In the genomic region with DNA sequence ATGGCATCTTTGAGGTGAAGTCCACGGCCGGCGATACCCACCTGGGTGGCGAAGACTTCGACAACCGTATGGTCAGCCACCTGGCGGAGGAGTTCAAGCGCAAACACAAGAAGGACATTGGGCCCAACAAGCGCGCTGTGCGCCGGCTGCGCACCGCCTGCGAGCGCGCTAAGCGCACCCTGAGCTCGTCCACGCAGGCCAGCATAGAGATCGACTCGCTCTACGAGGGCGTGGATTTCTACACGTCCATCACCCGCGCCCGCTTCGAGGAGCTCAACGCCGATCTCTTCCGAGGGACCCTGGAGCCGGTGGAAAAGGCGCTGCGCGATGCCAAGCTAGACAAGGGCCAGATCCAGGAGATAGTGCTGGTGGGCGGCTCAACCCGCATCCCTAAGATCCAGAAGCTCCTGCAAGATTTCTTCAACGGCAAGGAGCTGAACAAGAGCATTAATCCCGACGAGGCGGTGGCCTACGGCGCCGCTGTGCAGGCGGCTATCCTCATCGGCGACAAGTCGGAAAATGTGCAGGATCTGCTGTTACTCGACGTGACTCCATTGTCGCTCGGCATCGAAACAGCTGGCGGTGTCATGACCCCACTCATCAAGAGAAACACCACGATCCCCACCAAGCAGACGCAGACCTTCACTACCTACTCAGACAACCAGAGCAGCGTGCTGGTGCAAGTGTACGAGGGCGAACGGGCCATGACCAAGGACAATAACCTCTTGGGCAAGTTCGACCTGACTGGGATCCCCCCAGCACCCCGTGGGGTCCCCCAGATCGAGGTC, we compare ENCODE assay signal across 8 mouse cellular contexts. TPM values are rescaled to one million over a fixed set of nuclear protein-coding genes. Genes with fewer than 3 reads are reported as not detected.
A peak's percentile ranks its signal among the peaks of the same experiment; 100 is the strongest.
DNase-seq lines count a peak whose midpoint lies in the region; ATAC-seq lines count a peak whose summit lies in the region.

No protein-coding gene starts in this region.

- H3K4me1 ChIP-seq in embryonic facial prominence, embryonic 14.5 days (ENCODE audit: control insufficient read depth, insufficient read depth, low read length), result peaks cover 20% of the 10 kb centered on the region
- H3K4me1 ChIP-seq in hindbrain, embryonic 10.5 days (replicated peaks), result peaks cover 31% of the 10 kb centered on the region

- peaks cover 44% of the 10 kb centered on the region for H3K27me3 ChIP-seq in embryonic facial prominence, embryonic 14.5 days (replicated peaks; ENCODE audit: control insufficient read depth, insufficient read depth, low read length)
- peaks cover 71% of the 10 kb centered on the region for H3K27me3 ChIP-seq in hindbrain, embryonic 10.5 days (ENCODE audit: insufficient read depth, poor library complexity, severe bottlenecking)

- peak; percentile 35 to 57 for DNase-seq in B cell, adult 2 months
- peak; percentile 13 for DNase-seq in T-cell, adult 2 months (ENCODE audit: low spot score)
- peak; percentile 26 for DNase-seq in embryonic facial prominence, embryonic 14.5 days (ENCODE audit: low spot score)
- DNase-seq in hindbrain, embryonic 10.5 days (ENCODE audit: low spot score), result peak; percentile 55
- DNase-seq in layer of hippocampus, postnatal 36 days, result peak; percentile 34 to 42
- peak; percentile 22 for DNase-seq in mesoderm, embryonic 11.5 days (ENCODE audit: low read depth, low spot score)
- peak; percentile 36 for DNase-seq in right cerebral cortex, postnatal 4 days

- no peak overlapping the region for H3K27ac ChIP-seq in embryonic facial prominence, embryonic 14.5 days (replicated peaks; ENCODE audit: low read depth, low read length)
- H3K27ac ChIP-seq in hindbrain, embryonic 10.5 days, result peak overlapping the region; percentile 2; the same call in 1 of the 2 replicates

- no peaks in the 10 kb centered on the region for H3K36me3 ChIP-seq in embryonic facial prominence, embryonic 14.5 days (ENCODE audit: control insufficient read depth, insufficient read depth, low read length)
- no peaks in the 10 kb centered on the region for H3K36me3 ChIP-seq in hindbrain, embryonic 10.5 days

- H3K9me3 ChIP-seq in embryonic facial prominence, embryonic 14.5 days (ENCODE audit: control insufficient read depth, low read length), result no peaks in the 10 kb centered on the region
- H3K9me3 ChIP-seq in hindbrain, embryonic 10.5 days, result no peaks in the 10 kb centered on the region

- no peak for ATAC-seq in embryonic facial prominence, embryonic 14.5 days (ENCODE audit: low read depth)
- no peak for ATAC-seq in monocyte, adult 5-6 weeks (replicated peaks; ENCODE audit: insufficient number of reproducible peaks, low FRiP score, low TSS enrichment, poor library complexity, severe bottlenecking)

- no peak overlapping the region for H3K9ac ChIP-seq in embryonic facial prominence, embryonic 14.5 days (ENCODE audit: low read depth, low read length)

- H3K4me3 ChIP-seq in embryonic facial prominence, embryonic 14.5 days (ENCODE audit: low read depth, low read length), result peak overlapping the region; percentile 57
- peak overlapping the region; percentile 65 for H3K4me3 ChIP-seq in hindbrain, embryonic 10.5 days

- 3% methylated on average over 56 of the region's 64 CpGs for WGBS in embryonic facial prominence, embryonic 14.5 days
- 4% methylated on average over 64 of the region's 64 CpGs for WGBS in hindbrain, embryonic 10.5 days

- H3K4me2 ChIP-seq in embryonic facial prominence, embryonic 14.5 days (ENCODE audit: low read depth, low read length), result peak overlapping the region; percentile 77

RNA-seq across cellular contexts. Expression of a gene that starts 1.4 kb away (rescaled TPM):
- 8.2 and 10.9 TPM in 2 replicates for polyA plus RNA-seq in embryonic facial prominence, embryonic 14.5 days (2014; fragmentation: Nextera tagmentation; extraction: Ambion mirVana)
- 9.5 and 9.8 TPM in 2 replicates for polyA plus RNA-seq in hindbrain, embryonic 10.5 days (2016; fragmentation: Nextera tagmentation; extraction: Ambion mirVana)
- total RNA-seq in layer of hippocampus, postnatal 36 days (2021), result 100 to 1,000 TPM; 109 to 116 TPM
- 9.5 to 14.7 TPM (median 11.9 TPM) in 3 replicates for total RNA-seq in monocyte, adult 5-6 weeks (2017)

RNA-seq across cellular contexts. Expression of a gene that starts 12.0 kb away (rescaled TPM):
- 3.3 and 6.2 TPM in 2 replicates for polyA plus RNA-seq in embryonic facial prominence, embryonic 14.5 days (2014; fragmentation: Nextera tagmentation; extraction: Ambion mirVana)
- polyA plus RNA-seq in hindbrain, embryonic 10.5 days (2016; fragmentation: Nextera tagmentation; extraction: Ambion mirVana), result 1.1 and 1.5 TPM in 2 replicates
- total RNA-seq in layer of hippocampus, postnatal 36 days (2021), result 1 to 10 TPM; 1.7 to 1.8 TPM
- 1.9 TPM in 1 of 3 replicates, not detected in the others for total RNA-seq in monocyte, adult 5-6 weeks (2017)

RNA-seq across cellular contexts. Expression of a gene that starts 35.3 kb away (rescaled TPM):
- 9.5 and 9.8 TPM in 2 replicates for polyA plus RNA-seq in embryonic facial prominence, embryonic 14.5 days (2014; fragmentation: Nextera tagmentation; extraction: Ambion mirVana)
- polyA plus RNA-seq in hindbrain, embryonic 10.5 days (2016; fragmentation: Nextera tagmentation; extraction: Ambion mirVana), result 5.6 and 7.9 TPM in 2 replicates
- total RNA-seq in layer of hippocampus, postnatal 36 days (2021), result 1 to 10 TPM; 7.3 to 8.7 TPM
- 17.2 to 22.9 TPM (median 19.8 TPM) in 3 replicates for total RNA-seq in monocyte, adult 5-6 weeks (2017)

RNA-seq across cellular contexts. Expression of a gene that starts 36.0 kb away (rescaled TPM):
- 21.2 and 21.4 TPM in 2 replicates for polyA plus RNA-seq in embryonic facial prominence, embryonic 14.5 days (2014; fragmentation: Nextera tagmentation; extraction: Ambion mirVana)
- polyA plus RNA-seq in hindbrain, embryonic 10.5 days (2016; fragmentation: Nextera tagmentation; extraction: Ambion mirVana), result 16.5 and 17.9 TPM in 2 replicates
- total RNA-seq in layer of hippocampus, postnatal 36 days (2021), result 10 to 100 TPM; 15.7 to 22.1 TPM
- 6.7 to 16.7 TPM (median 15.7 TPM) in 3 replicates for total RNA-seq in monocyte, adult 5-6 weeks (2017)
